Mouse (Mus musculus): ENCODE results near the gene Pcyox1.
"Not testable (repeated sequence)": the region's sequence is repeated elsewhere in the genome, so short reads cannot be mapped to it uniquely, and the experiment has no call there.

Pcyox1 gene

DNA sequence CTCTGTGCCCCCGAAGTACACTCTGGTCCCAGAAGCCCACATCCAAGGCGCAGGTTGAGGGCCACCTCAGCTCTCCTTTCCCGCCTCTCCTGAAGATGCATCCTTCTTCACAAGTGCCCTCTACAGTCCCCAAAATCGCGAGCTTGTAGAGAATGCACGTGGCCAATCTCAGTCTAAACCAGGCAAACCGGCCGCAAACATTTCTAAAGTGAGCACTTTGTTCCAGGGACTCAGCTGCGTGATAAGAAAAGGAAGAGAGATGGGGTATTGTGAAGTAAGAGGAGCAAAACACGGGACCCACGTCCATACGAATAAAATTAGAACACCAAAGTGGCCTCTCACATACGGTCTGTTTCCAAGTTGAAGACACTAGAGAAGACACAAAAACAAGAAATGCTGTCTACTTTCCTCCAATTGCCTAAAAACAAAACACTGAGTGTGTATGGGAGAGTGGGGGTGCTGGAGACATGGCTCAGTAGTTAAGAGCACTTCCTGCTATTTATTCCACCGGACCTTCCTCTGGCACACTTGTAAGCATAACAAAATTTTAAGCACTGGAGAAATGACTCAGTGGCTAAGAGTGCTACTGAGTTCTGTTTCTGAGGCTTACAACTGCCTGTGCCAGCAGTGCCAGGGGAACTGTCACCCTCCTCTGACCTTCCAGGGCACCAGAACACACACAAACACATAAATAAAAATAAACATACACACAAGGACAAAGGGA, 465 bp upstream of the Pcyox1 start:
- no peak for DNase-seq (ENCODE audit: low spot score)

- DNase-seq (ENCODE audit: low spot score), result no peak
These were observed 985 bp downstream of the Pcyox1 start for GRCm38 (mm10) chr6:86395969-86396368.

DNA sequence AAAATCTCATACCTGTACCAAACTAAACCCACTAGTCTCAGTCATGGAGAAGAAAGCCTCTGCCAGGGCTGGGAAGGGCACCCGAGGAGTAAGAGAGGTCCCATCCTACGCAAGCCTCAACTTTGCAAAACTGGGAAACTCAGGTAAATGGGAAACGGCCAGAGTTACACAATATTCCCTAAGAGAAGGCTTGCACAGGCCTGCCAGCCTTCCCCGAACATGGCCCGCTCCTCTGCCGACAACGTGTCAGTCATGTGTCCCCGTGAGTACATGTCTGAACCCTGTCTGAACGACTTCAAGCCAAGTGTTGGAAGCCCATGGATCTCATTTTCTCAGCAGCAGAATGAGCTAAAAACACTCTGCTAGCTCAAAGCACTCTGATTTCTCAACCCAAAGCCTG, 1.9 kb downstream of the Pcyox1 start:
- no peak for DNase-seq (ENCODE audit: low spot score)

DNA sequence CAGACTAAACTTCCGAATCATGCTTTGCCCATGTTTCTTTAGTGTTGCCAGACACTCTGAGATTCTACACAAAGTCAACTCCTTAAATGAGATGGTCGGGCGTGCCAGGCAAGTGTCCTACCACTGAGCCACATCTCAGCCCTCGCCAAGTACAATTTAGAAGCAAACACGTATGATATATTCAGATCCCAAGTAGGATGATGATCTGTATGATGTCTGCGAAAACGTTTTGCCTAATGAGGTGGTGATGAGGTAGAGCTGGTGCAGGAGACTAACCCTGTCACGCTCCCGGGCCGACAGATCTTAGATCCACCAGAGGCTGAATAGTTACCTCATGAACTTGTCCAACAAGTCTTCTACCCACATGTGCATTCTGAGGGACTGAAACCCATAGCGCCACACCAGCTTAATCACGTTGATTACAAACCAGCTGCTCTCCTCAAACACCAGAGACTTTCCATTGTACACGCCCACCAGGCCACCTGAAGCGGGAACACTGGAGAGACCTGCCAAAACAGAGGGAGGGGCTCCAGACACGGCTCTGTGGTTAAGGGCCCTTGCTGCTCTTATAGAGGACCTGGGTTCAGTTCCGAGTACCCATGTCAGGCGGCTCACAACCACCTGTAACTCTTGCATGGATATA, 2.8 kb downstream of the Pcyox1 start:
- DNase-seq (ENCODE audit: low spot score), result no peak

- DNase-seq (ENCODE audit: low spot score), result no peak
These were observed 3.8 kb downstream of the Pcyox1 start for GRCm38 (mm10) chr6:86393187-86393586.

- peak; percentile 41 for DNase-seq (ENCODE audit: low spot score)
These were observed 5.6 kb downstream of the Pcyox1 start for GRCm38 (mm10) chr6:86391326-86391725.

- no peak for DNase-seq (ENCODE audit: low spot score)
These were observed 8.5 kb downstream of the Pcyox1 start for GRCm38 (mm10) chr6:86388461-86388860.

DNA sequence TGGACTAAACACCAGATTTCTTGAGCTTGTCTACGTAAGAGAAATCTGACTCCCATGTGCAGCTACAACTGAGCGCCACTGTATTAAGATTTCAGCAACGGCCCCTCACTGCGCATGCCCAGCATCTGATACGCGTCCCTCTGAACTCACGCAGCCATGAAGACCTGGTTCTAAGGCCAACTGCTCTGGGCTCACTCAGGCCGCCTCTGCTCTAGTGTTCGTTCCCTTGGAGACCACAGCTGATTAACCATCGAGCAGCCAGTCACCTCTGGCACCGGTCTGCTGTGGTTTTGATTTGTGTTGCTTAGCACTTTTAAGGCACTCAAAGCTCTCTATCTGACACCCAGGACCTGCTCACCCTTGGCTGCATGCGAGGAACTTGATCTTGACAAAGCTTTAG, 9.6 kb downstream of the Pcyox1 start:
- DNase-seq (ENCODE audit: low spot score), result no peak

DNA sequence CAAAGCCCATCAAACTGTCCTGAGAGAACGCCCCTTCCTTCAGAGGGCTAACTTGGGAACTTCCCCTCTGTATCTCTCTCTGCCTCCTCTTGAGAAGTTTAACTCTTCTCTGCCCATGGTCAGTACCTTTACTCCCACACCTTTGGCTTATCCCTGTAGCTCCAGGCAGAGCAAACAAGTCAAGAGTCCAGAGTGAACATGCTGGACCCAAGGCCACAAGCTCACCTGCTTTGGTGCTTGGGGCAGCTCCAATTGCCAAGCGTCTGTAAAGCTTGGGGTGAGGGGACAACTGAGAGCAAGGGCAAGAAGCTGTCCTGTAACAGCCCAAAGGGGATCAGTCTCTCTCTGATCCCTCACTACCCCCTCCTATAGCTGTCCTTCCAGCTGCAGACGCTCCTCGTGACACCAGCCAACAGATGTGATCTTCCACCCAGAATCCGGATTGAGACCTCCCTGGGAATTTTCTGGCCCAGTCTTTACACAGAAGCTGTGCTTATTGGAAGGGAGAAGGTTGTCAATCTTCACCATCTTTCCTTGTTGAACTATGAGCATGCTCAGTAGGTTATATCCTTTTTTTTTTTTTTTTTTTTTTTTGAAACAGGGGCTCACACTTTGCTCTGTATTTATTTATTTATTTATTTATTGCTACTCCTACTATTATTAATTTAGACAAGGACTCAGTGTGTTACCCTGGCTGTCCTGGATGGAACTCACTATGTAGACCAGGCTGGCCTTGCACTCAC, 11.4 kb downstream of the Pcyox1 start:
- no peak for DNase-seq (ENCODE audit: low spot score)

GRCm38 (mm10) chr6:86384692-86385091, 12.3 kb downstream of the Pcyox1 start:
- DNase-seq (ENCODE audit: low spot score), result no peak

DNA sequence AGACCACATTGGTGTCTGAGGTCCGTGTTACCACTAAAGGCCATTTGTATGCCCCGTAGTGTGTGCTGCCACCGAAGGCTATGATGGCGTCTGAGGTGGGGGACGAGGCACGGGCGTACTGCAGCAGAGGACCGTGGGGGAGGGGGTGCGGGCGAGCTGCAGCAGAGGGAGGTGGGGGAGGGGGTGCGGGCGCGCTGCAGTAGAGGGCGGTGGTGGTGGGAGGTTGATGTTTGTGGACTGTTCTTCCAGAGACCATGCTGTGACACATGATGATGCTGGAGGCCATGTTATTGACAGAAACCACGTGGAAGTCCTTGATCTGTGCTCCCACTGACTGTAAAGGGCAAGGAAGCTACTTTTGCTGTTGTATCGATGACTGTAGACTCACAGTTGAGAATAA, 13.6 kb downstream of the Pcyox1 start:
- no peak for DNase-seq (ENCODE audit: low spot score)

GRCm38 (mm10) chr6:86382551-86382950, 14.4 kb downstream of the Pcyox1 start:
- DNase-seq (ENCODE audit: low spot score), result no peak

- not testable (repeated sequence) for DNase-seq (ENCODE audit: low spot score)
These were observed 16.8 kb downstream of the Pcyox1 start for GRCm38 (mm10) chr6:86380112-86380511.

DNA sequence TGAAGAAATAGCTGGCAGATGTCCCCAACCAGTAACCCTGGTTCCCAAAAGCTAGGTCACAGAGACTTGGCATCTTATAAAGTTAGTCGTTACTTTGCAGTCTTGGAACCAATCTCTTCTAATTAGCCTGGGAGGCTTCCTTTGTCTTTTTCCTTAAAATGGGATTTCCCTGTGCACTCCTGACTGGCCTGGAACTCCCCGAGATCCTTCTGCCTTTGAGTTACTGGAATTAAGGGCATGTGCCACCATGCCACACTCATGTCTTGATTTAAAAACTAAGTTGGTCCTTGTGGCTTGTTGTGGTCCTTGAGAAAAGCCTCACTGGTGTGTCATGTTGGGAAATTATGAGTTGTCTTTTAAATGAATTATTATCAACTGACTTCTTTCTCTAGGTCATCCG, 18.6 kb downstream of the Pcyox1 start:
- no peak for DNase-seq (ENCODE audit: low spot score)

DNA sequence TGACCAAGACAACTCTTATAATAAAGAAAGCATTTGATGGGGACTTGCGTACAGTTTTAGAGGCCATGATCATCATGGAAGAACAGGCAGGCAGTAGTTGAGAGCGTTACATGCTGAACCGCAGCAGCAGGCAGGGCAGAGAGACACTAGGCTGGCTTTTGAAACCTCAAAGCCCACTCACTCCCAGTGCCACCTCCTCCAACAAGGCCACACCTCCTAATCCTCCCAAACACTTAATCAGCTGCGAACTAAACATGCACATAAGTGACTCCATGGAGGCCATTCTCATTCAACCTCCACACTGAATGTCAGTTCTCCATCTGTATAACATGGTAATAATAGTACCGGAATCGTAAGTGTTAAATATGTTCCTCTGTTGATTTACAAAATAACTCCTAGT, 23.4 kb downstream of the Pcyox1 start:
- DNase-seq (ENCODE audit: low spot score), result no peak

- no peak for DNase-seq (ENCODE audit: low spot score)
These were observed 24.9 kb downstream of the Pcyox1 start for GRCm38 (mm10) chr6:86371950-86372516.

DNA sequence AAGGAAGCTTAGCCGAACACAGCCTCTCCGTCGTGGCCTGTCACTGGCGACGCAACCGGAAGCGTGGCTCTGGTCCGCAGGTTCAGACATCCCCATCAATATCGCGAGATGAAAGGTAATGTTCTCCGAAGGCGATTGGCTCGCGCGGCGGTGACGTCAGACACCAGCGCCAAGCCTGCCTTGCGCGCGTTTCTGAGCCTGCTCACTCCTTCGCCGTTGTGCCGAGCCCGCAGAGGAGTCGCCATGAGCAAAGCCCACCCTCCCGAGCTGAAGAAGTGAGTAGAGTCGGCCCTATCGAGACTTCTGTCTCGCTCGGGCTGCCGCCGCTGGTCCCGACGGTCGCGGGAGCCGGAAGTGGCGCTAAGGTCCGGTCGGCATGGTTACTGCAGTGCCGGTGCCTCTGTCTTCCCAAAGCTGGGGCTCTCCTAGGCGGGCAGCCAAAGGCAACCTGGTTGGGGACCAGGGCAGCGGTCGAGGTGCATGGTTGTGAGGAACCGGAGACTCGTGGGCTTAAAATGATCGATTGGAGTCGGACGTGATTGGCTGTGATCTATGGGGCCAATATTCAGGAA, 25.5 kb downstream of the Pcyox1 start:
- peak; percentile 98 for DNase-seq (ENCODE audit: low spot score)

GRCm38 (mm10) chr6:86370764-86371339, 26.1 kb downstream of the Pcyox1 start, which contains the start of gene Snrpg:
Gene Snrpg, plus strand, starts transcription at chr6:86371304.
- DNase-seq (ENCODE audit: low spot score), result no peak

DNA sequence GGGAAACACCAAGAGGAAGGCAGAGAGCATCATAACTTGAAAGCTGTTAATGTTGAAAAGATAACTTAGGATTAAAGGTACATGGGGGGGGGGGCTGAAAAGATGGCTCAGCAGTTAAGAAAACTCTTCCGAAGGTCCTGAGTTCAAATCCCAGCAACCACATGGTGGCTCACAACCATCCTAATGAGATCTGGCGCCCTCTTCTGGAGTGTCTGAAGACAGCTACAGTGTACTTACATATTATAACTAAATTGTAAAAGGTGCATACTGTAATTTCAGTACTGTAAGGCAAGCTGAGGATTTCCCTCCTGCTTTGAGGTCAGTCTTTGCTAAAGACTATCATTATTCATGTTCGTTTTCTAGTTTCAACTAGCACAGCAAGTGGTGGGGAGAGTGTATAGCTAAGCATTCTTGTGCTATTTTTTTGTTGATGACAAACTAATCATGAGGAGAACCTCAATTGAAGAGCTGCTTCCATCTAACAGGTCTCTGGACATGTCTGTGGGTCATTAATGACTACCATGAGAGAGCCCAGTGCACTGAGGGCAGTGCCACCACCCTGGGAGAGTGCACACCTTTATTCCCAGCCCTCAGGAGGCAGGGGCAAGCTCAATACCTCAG, 26.8 kb downstream of the Pcyox1 start:
- DNase-seq (ENCODE audit: low spot score), result no peak

DNA sequence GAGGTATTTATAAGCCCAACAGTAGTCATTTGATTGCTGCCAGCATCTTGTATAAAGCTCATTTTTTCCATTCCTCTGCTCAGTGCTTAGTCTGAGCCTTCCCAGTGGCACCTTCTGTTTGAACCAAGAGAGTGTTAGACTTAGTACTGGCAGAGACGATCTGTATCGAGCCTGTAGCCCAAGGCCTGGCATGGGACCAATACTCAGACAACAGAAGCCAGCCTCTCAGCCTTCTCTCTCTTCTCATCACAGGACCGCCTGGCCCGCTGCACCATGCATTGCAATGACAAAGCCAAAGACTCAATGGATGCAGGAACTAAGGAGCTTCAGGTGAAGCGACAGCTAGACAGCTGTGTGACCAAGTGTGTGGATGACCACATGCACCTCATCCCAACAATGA, 28.5 kb downstream of the Pcyox1 start:
- no peak for DNase-seq (ENCODE audit: low spot score)

DNA sequence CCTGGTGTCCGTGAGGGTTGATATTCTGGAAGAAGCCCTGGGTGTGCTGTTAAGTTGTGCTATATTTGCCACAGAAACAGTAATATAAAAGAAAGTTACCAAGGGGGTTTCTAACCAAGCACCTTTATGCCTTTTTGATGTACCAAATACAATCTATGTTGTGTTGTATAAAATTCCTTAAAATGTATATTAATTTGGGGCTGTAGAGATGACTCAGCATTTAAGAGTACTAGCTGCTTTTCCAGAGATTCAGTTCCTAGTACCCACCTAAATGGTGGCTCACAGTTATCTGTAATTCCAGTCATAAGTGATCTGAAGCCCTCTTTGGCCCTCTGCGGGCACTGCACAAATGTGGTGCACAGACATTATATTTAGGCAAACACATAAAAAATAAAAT, 30.1 kb downstream of the Pcyox1 start:
- no peak for DNase-seq (ENCODE audit: low spot score)

All from embryo, embryonic 10.5 days (tissue).